Mouse (Mus musculus) kidney, embryonic 16.5 days (tissue): ENCODE measurements at regions not wholly inside any gene's neighbourhood (a gene's known extent, or its start where the extent isn't known, plus 50 kb on each side); places are given as distances from the start of the nearest gene placed in this dataset.
"Not testable (repeated sequence)": the region's sequence is repeated elsewhere in the genome, so short reads cannot be mapped to it uniquely, and the experiment has no call there.

Experiments
- ATAC-seq: fragments of 200-750 bp; cut with Nextera tagmentation; 2 replicates; pipeline ENCODE4 v1.8.0; 2017; ENCODE audit warnings: moderate TSS enrichment; ENCODE audit not compliant: low FRiP score, low TSS enrichment
- H3K27ac ChIP-seq: fragments of 300-500 bp; sonication (generic); 2 replicates; pipeline ENCODE4 v1.5.1; 2014; ENCODE audit warnings: low read length
- H3K27me3 ChIP-seq: fragments of 300-500 bp; sonication (generic); 2 replicates; pipeline ENCODE4 v1.6.1; 2014; ENCODE audit warnings: low read length, control low read depth, mixed read lengths; ENCODE audit not compliant: insufficient read depth
- H3K36me3 ChIP-seq: fragments of 300-500 bp; sonication (generic); 2 replicates; pipeline ENCODE4 v1.6.1; 2014; ENCODE audit warnings: low read length, control low read depth, mixed read lengths; ENCODE audit not compliant: insufficient read depth
- H3K4me1 ChIP-seq: fragments of 300-500 bp; sonication (generic); 2 replicates; pipeline ENCODE4 v1.6.1; 2014; ENCODE audit warnings: low read length, control low read depth, mixed read lengths; ENCODE audit not compliant: insufficient read depth
- H3K4me2 ChIP-seq: fragments of 300-500 bp; sonication (generic); replicated peaks from 2 replicates; pipeline ENCODE4 v1.6.1; 2014; ENCODE audit warnings: low read depth, low read length
- H3K4me3 ChIP-seq: fragments of 300-500 bp; sonication (generic); 2 replicates; pipeline ENCODE4 v1.5.1; 2014; ENCODE audit warnings: mild to moderate bottlenecking, low read length
- H3K9ac ChIP-seq: fragments of 300-500 bp; sonication (generic); replicated peaks from 2 replicates; pipeline ENCODE4 v1.6.1; 2014; ENCODE audit warnings: low read length
- H3K9me3 ChIP-seq: fragments of 300-500 bp; sonication (generic); 2 replicates; pipeline ENCODE4 v1.6.1; 2016; ENCODE audit warnings: low read length, control low read depth
- WGBS: fragments of 180-500 bp; shearing (Covaris S2); extraction: QIAGEN DNeasy Blood & Tissue Kit; methylation state at CpG from one replicate; pipeline ENCODE4 v1.1.7; 2014; 5-methylcytosine and 5-hydroxymethylcytosine counted together

- Histone ChIP-seq H3K4me3 (no peak overlapping the region), H3K9me3 (no peaks in the 10 kb centered on the region), H3K4me1 (no peaks in the 10 kb centered on the region), H3K27ac (no peak overlapping the region), H3K4me2 (no peak overlapping the region), H3K9ac (no peak overlapping the region), H3K36me3 (no peaks in the 10 kb centered on the region), H3K27me3 (no peaks in the 10 kb centered on the region)
- no peak for ATAC-seq
- WGBS: 83% methylated on average over 4 of the region's 4 CpGs
Measured at GRCm38 (mm10) chr4:69456420-69456819, 502.2 kb upstream of the Brinp1 start.

- Histone ChIP-seq H3K9ac (no peak overlapping the region), H3K27ac (no peak overlapping the region), H3K4me3 (no peak overlapping the region), H3K9me3 (no peaks in the 10 kb centered on the region), H3K36me3 (no peaks in the 10 kb centered on the region), H3K4me1 (no peaks in the 10 kb centered on the region), H3K4me2 (no peak overlapping the region), H3K27me3 (no peaks in the 10 kb centered on the region)
- 88% methylated on average over 6 of the region's 6 CpGs for WGBS
- ATAC-seq: no peak
Measured at GRCm38 (mm10) chr4:69446161-69446560, 492.0 kb upstream of the Brinp1 start.

GRCm38 (mm10) chr4:69443956-69444355 is 489.8 kb upstream of the Brinp1 start:
- WGBS: 80% methylated on average over 2 of the region's 2 CpGs
- Histone ChIP-seq H3K27me3 (no peaks in the 10 kb centered on the region), H3K9me3 (no peaks in the 10 kb centered on the region), H3K36me3 (no peaks in the 10 kb centered on the region), H3K4me3 (no peak overlapping the region), H3K4me1 (no peaks in the 10 kb centered on the region), H3K4me2 (no peak overlapping the region), H3K9ac (no peak overlapping the region), H3K27ac (no peak overlapping the region)
- ATAC-seq: no peak

- Histone ChIP-seq H3K36me3 (no peaks in the 10 kb centered on the region), H3K27me3 (no peaks in the 10 kb centered on the region), H3K4me1 (no peaks in the 10 kb centered on the region), H3K4me3 (no peak overlapping the region), H3K9me3 (no peaks in the 10 kb centered on the region), H3K4me2 (no peak overlapping the region), H3K9ac (no peak overlapping the region), H3K27ac (no peak overlapping the region)
- no peak for ATAC-seq
- WGBS: 93% methylated on average over 9 of the region's 9 CpGs
Measured at GRCm38 (mm10) chr4:69435390-69435789, 481.2 kb upstream of the Brinp1 start.

- not testable (repeated sequence) for H3K4me2 ChIP-seq, H3K9me3 ChIP-seq
- 91% methylated on average over 21 of the region's 23 CpGs for WGBS
Measured at GRCm38 (mm10) chr4:69410411-69410810, 456.2 kb upstream of the Brinp1 start.

GRCm38 (mm10) chr4:69395451-69395850 is 441.3 kb upstream of the Brinp1 start:
- no peaks in the 10 kb centered on the region for H3K36me3 ChIP-seq
- no peaks in the 10 kb centered on the region for H3K27me3 ChIP-seq
- H3K4me1 ChIP-seq: no peaks in the 10 kb centered on the region
- no peaks in the 10 kb centered on the region for H3K9me3 ChIP-seq
- 68% methylated on average over 3 of the region's 3 CpGs for WGBS
- no peak overlapping the region for H3K27ac ChIP-seq
- no peak overlapping the region for H3K9ac ChIP-seq
- no peak overlapping the region for H3K4me2 ChIP-seq
- H3K4me3 ChIP-seq: no peak overlapping the region
- ATAC-seq: no peak

More at GRCm38 (mm10) chr4:69410411-69410810, 456.2 kb upstream of the Brinp1 start:
- H3K27ac ChIP-seq, H3K9ac ChIP-seq, ATAC-seq, H3K4me1 ChIP-seq, H3K27me3 ChIP-seq, H3K4me3 ChIP-seq, H3K36me3 ChIP-seq: not testable (repeated sequence)

- no peak for ATAC-seq
- no peak overlapping the region for H3K4me3 ChIP-seq
- H3K9ac ChIP-seq: no peak overlapping the region
- no peaks in the 10 kb centered on the region for H3K4me1 ChIP-seq
- H3K36me3 ChIP-seq: no peaks in the 10 kb centered on the region
- no peaks in the 10 kb centered on the region for H3K27me3 ChIP-seq
- H3K27ac ChIP-seq: no peak overlapping the region
- H3K9me3 ChIP-seq: no peaks in the 10 kb centered on the region
- H3K4me2 ChIP-seq: no peak overlapping the region
Measured at GRCm38 (mm10) chr4:69383318-69383717, 429.1 kb upstream of the Brinp1 start.

- H3K27me3 ChIP-seq: no peaks in the 10 kb centered on the region
- no peak for ATAC-seq
- 91% methylated on average over 5 of the region's 5 CpGs for WGBS
Measured at GRCm38 (mm10) chr4:69346979-69347465, 392.8 kb upstream of the Brinp1 start.

GRCm38 (mm10) chr4:69327606-69328005 is 373.4 kb upstream of the Brinp1 start:
- H3K9ac ChIP-seq: no peak overlapping the region
- H3K4me3 ChIP-seq: no peak overlapping the region
- H3K27ac ChIP-seq: no peak overlapping the region
- H3K4me1 ChIP-seq: no peaks in the 10 kb centered on the region
- H3K9me3 ChIP-seq: no peaks in the 10 kb centered on the region
- H3K4me2 ChIP-seq: no peak overlapping the region
- no peak for ATAC-seq
- WGBS: 59% methylated on average over 3 of the region's 3 CpGs
- H3K36me3 ChIP-seq: no peaks in the 10 kb centered on the region
- H3K27me3 ChIP-seq: no peaks in the 10 kb centered on the region

More at GRCm38 (mm10) chr4:69346979-69347465, 392.8 kb upstream of the Brinp1 start:
- H3K4me2 ChIP-seq: no peak overlapping the region
- H3K4me3 ChIP-seq: no peak overlapping the region
- no peak overlapping the region for H3K27ac ChIP-seq
- H3K4me1 ChIP-seq: no peaks in the 10 kb centered on the region
- H3K36me3 ChIP-seq: no peaks in the 10 kb centered on the region
- no peaks in the 10 kb centered on the region for H3K9me3 ChIP-seq
- H3K9ac ChIP-seq: no peak overlapping the region
